Mouse (Mus musculus) Patski (cell line): ENCODE data around the gene Fam49a. TPM values are rescaled to one million over a fixed set of nuclear protein-coding genes. Genes with fewer than 3 reads are reported as not detected.

Experiments used
- ATAC-seq: fragments of 100-300 bp; one replicate; pipeline ENCODE4 v1.8.0; 2021
- CTCF ChIA-PET: fragments of 350-600 bp; sonication (Branson Sonifier 250); formaldehyde crosslinking; loops from one replicate; lab custom pipeline; 2022; ENCODE audit warnings: inconsistent platforms; lab: Charles Lee
- POLR2A ChIA-PET: fragments of 350-600 bp; sonication (Branson Sonifier 250); formaldehyde crosslinking; loops from one replicate; lab custom pipeline; 2022; ENCODE audit warnings: antibody characterized with exemption, inconsistent platforms; lab: Charles Lee
- DNase-seq: peaks from one replicate; pipeline ENCODE4 v3.0.0-alpha.2; 2011; ENCODE audit warnings: low read depth, low spot score
- H3K27me3 ChIP-seq: fragments of 371-371 bp; one replicate; pipeline ENCODE4 v1.5.1; 2021
- CTCF ChIP-seq: fragments of 100-300 bp; IDR thresholded peaks from one replicate; pipeline ENCODE4 v1.5.1; 2021
- in situ Hi-C: fragments of 300-500 bp; cut with MboI; formaldehyde crosslinking; loops from 3 replicates; pipeline ENCODE4 v1.11.1; 2018; ENCODE audit warnings: low pct_unique_long_range_greater_than_20kb, mixed read lengths
- polyA plus RNA-seq: library from polyadenylated mRNA; unstranded; gene quantifications from one replicate; pipeline ENCODE4 v1.2.3, GENCODE M21; 2021

Fam49a gene
- polyA plus RNA-seq = 2.7 TPM

GRCm38 (mm10) chr12:12261987-12262971, at the start of gene Fam49a:
Gene Fam49a (plus strand): TSS chr12:12262139.
- ChIA-PET CTCF (interaction anchor here (0.8 kb wide), 1 partner anchor 86 kb away, joined by 3 read pairs; no protein-coding TSS in a partner anchor), POLR2A (no interaction called here)
- in situ Hi-C loops = no loop called here
- peaks cover 12% of the 10 kb centered on the region for H3K27me3 ChIP-seq
- DNase-seq (no peak), ATAC-seq (peak; percentile 77)
- TF ChIP-seq CTCF = no peak

GRCm38 (mm10) chr12:12213536-12213935, 48.4 kb upstream of the Fam49a start:
- no peak for DNase-seq
- in situ Hi-C loops = no loop called here
- ATAC-seq = no peak
- TF ChIP-seq CTCF = no peak
- ChIA-PET POLR2A (no interaction called here), CTCF (no interaction called here)
- peaks cover 7% of the 10 kb centered on the region for H3K27me3 ChIP-seq

- no peaks in the 10 kb centered on the region for H3K27me3 ChIP-seq
- in situ Hi-C loops = no loop called here
- no peak for ATAC-seq
- CTCF ChIA-PET = interaction anchor here (1.1 kb wide), 1 partner anchor 15 kb away, joined by 3 read pairs; no protein-coding TSS in a partner anchor
- DNase-seq = no peak
- no peak for TF ChIP-seq CTCF
- POLR2A ChIA-PET = no interaction called here
Measured at GRCm38 (mm10) chr12:12218947-12219346, 43.0 kb upstream of the Fam49a start.

- POLR2A ChIA-PET = no interaction called here
- no peaks in the 10 kb centered on the region for H3K27me3 ChIP-seq
- no peak for TF ChIP-seq CTCF
- in situ Hi-C loops = no loop called here
- no peak for DNase-seq
- ATAC-seq = no peak
- CTCF ChIA-PET = interaction anchor here (0.8 to 1.6 kb wide), 2 partner anchors 11 to 12 kb away, joined by 3 to 4 read pairs; no protein-coding TSS in a partner anchor
Measured at GRCm38 (mm10) chr12:12220755-12221496, 41.0 kb upstream of the Fam49a start.

DNA sequence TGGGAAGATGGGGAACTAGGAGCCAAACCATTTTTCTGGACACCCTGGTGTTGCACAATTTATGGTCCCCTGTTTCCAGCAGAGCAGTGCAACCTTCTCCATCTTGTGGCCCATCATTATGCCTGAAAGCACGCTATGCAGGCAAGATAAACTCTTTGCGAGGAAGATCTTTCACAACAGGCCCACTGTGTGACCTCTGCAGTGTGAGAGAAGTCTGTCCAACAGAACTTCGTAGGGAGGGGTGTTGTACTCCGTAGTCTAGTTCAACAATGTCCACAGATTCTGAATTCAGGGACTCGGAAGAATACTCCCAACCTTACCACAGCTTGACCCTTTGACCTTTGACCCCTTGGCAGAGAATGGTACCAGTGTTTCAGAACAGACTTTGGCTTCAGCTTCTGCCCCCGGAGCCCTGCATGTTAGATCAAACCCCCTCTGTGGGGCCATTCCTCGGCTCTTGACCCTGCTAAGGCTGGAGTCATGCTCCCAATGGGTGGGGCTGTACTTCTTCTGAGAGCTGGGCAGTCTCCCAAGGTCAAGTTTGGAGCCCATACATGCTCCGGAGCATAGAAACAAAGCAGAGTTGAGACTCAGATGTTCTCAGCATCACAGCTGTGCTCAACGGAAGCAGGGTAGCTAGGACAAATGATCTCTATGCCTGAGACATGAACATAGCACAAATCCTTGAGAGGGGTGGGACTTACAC, 39.2 kb upstream of the Fam49a start:
- TF ChIP-seq CTCF = no peak
- CTCF ChIA-PET = no interaction called here
- DNase-seq (no peak), ATAC-seq (no peak)
- POLR2A ChIA-PET = no interaction called here
- in situ Hi-C loops = no loop called here
- H3K27me3 ChIP-seq = no peaks in the 10 kb centered on the region

DNA sequence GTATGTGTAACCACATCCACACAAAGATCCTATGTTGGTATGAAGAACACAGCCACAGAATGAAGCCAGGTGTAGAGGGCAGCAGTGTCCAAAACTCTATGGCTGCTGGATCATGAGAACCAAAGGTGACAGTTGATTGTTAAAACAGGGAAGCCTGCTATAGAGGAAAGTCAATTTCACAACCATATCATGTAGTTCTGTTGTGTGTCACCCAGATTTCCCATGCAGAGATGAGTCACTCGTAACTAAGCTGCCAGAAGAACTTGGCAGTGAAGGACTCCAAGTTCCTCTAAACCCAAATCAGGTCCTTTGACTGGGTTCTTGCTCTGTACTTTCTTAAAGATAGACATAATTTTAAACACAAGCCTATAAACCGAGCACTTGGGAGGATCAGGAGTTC, 38.6 kb upstream of the Fam49a start:
- TF ChIP-seq CTCF = no peak
- ChIA-PET POLR2A (no interaction called here), CTCF (no interaction called here)
- in situ Hi-C loops = no loop called here
- no peaks in the 10 kb centered on the region for H3K27me3 ChIP-seq
- peak; percentile 14 for ATAC-seq
- DNase-seq = no peak

DNA sequence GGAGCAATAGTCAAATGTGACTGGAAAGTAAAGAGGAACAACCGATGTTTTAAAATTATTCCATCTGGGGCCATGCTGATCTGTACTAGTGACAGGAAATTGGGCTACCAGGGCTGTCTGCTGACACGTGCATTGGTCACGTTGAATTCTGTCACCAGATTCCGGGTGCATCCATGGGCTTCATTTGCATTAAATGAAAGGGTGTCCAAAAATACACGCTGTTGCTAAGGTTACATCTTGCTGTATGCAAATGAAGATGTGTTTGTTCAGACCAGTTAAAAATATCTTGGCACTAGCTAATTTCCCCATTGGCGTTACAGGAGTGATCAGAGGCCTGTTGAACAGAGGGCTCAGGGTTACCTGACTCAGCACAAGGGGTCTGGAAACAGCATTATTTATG, 36.2 kb upstream of the Fam49a start:
- DNase-seq (no peak), ATAC-seq (no peak)
- ChIA-PET CTCF (no interaction called here), POLR2A (no interaction called here)
- no peaks in the 10 kb centered on the region for H3K27me3 ChIP-seq
- no peak for TF ChIP-seq CTCF
- in situ Hi-C loops = no loop called here

- DNase-seq = no peak
- ChIA-PET CTCF (no interaction called here), POLR2A (no interaction called here)
- in situ Hi-C loops = no loop called here
- no peak for TF ChIP-seq CTCF
- no peaks in the 10 kb centered on the region for H3K27me3 ChIP-seq
- no peak for ATAC-seq
Measured at GRCm38 (mm10) chr12:12227594-12227993, 34.3 kb upstream of the Fam49a start.

DNA sequence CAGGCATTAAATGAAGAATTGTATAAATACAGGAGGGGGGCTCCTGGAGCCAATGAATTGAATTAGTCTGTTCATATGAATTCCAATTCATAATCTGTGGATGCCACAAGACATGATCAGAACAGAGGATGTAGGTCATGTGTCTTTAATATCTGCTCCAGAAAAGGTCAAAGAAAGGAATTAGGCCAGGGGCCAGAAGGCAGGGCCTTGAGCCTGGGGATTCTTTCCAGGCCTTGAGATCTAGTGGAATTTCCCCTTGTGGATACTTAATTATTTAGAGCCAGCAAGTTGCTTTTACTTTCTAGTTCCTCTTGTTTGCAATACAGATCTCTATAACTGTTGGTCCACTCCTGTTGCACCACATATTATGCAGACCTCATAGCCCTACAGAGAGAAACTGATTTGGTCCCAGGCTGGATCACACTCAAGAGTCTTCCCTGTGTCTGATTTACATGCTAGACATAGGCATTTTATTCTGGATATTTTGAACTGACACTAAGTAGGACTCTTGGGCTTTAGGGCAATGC, 31.8 kb upstream of the Fam49a start:
- DNase-seq (no peak), ATAC-seq (no peak)
- H3K27me3 ChIP-seq = no peaks in the 10 kb centered on the region
- ChIA-PET CTCF (no interaction called here), POLR2A (no interaction called here)
- no peak for TF ChIP-seq CTCF
- in situ Hi-C loops = no loop called here

- ChIA-PET CTCF (no interaction called here), POLR2A (no interaction called here)
- ATAC-seq = no peak
- H3K27me3 ChIP-seq = no peaks in the 10 kb centered on the region
- in situ Hi-C loops = no loop called here
- no peak for TF ChIP-seq CTCF
- DNase-seq = no peak
Measured at GRCm38 (mm10) chr12:12232097-12232496, 29.8 kb upstream of the Fam49a start.
